Comparison of ENCODE assay signal across 14 mouse cellular contexts in genomic region chr15:83448646-83449045, GRCm38 (mm10). TPM values are rescaled to one million over a fixed set of nuclear protein-coding genes. Genes with fewer than 3 reads are reported as not detected.
DNase-seq lines count a peak whose midpoint lies in the region; ATAC-seq and TF ChIP-seq lines count a peak whose summit lies in the region.
"Had no signal": no experiment of that assay in that cellular context is flagged by ENCODE, and none has a peak within 500 bp of the region (broad histone marks: within the 10 kb centered on the region; RNA-seq: fewer than 3 reads in every experiment).

No protein-coding gene starts in this region.

- no peak overlapping the region for H3K4me3 ChIP-seq in heart, embryonic 13.5 days
- H3K4me3 ChIP-seq in liver, adult 2 months (ENCODE audit: insufficient read depth, low read depth, low read length) = no peak overlapping the region
- no peak overlapping the region for H3K4me3 ChIP-seq in liver, embryonic 11.5 days (ENCODE audit: low read depth, low read length)
- peak overlapping the region; percentile 10 for H3K4me3 ChIP-seq in testis, adult 2 months (ENCODE audit: control insufficient read depth, low read depth, low read length)
- H3K4me3 ChIP-seq: erythroblast, embryonic 14.5 days; midbrain, embryonic 15.5 days had no signal

- peak overlapping the region; percentile 92 for H3K27ac ChIP-seq in heart, embryonic 13.5 days (replicated peaks)
- H3K27ac ChIP-seq in liver, adult 2 months (replicated peaks; ENCODE audit: insufficient read depth, low read depth, low read length) = peak overlapping the region; percentile 68
- no peak overlapping the region for H3K27ac ChIP-seq in liver, embryonic 11.5 days (ENCODE audit: low read depth, low read length)
- peak overlapping the region; percentile 12; the same call in 1 of the 2 replicates for H3K27ac ChIP-seq in testis, adult 2 months (ENCODE audit: control insufficient read depth, insufficient read depth, low read depth, low read length)
- H3K27ac ChIP-seq: midbrain, embryonic 15.5 days had no signal

- WGBS in heart, embryonic 13.5 days = 50% methylated on average over 5 of the region's 5 CpGs
- 29% methylated on average over 5 of the region's 5 CpGs for WGBS in liver, adult 2 months
- WGBS in liver, embryonic 11.5 days = 81% methylated on average over 5 of the region's 5 CpGs

- H3K9ac ChIP-seq in heart, embryonic 13.5 days = no peak overlapping the region
- no peak overlapping the region for H3K9ac ChIP-seq in liver, adult 2 months (ENCODE audit: low read depth, low read length)
- H3K9ac ChIP-seq in liver, embryonic 11.5 days (ENCODE audit: low read depth, low read length) = no peak overlapping the region
- H3K9ac ChIP-seq: midbrain, embryonic 15.5 days had no signal

- no peak for TF ChIP-seq POLR2A in liver, adult 2 months (IDR thresholded peaks at IDR 0.05; ENCODE audit: extremely low read depth, insufficient read depth, low read length)
- TF ChIP-seq POLR2A in testis, adult 2 months (IDR thresholded peaks at IDR 0.05; ENCODE audit: control insufficient read depth, low read depth, low read length) = no peak; the same call in 1 of the 2 replicates

- TF ChIP-seq CTCF in liver, adult 2 months (IDR thresholded peaks at IDR 0.05; ENCODE audit: low read depth, low read length) = no peak
- TF ChIP-seq CTCF in testis, adult 2 months (IDR thresholded peaks at IDR 0.05; ENCODE audit: control insufficient read depth, insufficient read depth, insufficient replicate concordance, low read depth, low read length) = no peak

- no peaks in the 10 kb centered on the region for H3K27me3 ChIP-seq in heart, embryonic 13.5 days (replicated peaks)
- no peaks in the 10 kb centered on the region for H3K27me3 ChIP-seq in liver, adult 2 months (ENCODE audit: control insufficient read depth, insufficient read depth, low read length)
- H3K27me3 ChIP-seq in liver, embryonic 11.5 days (replicated peaks; ENCODE audit: control insufficient read depth, insufficient read depth, low read length) = no peaks in the 10 kb centered on the region
- no peaks in the 10 kb centered on the region for H3K27me3 ChIP-seq in testis, adult 2 months (ENCODE audit: control insufficient read depth, insufficient read depth, low read length)
- H3K27me3 ChIP-seq: midbrain, embryonic 15.5 days had no signal

- H3K79me2 ChIP-seq in liver, adult 2 months (ENCODE audit: control insufficient read depth, insufficient read depth, low read length) = peaks cover 37% of the 10 kb centered on the region

- no peak for DNase-seq in heart, adult 11 months
- DNase-seq in liver, adult 2 months (ENCODE audit: extremely low read depth, low read depth, low spot score) = no peak
- no peak for DNase-seq in liver, embryonic 11.5 days (ENCODE audit: low spot score)
- no peak for DNase-seq in testis, postnatal 10 days (ENCODE audit: low spot score)
- DNase-seq in adrenal gland, postnatal 14 days = no peak
- DNase-seq: B cell, adult 2 months; cerebellum, adult 2 months; right cerebral cortex, postnatal 4 days; thymus, postnatal 4 days had no signal

- ATAC-seq in heart, embryonic 13.5 days (ENCODE audit: extremely low read depth, insufficient number of reproducible peaks, low FRiP score, low TSS enrichment) = no peak
- ATAC-seq in liver, embryonic 11.5 days (replicated peaks; ENCODE audit: low FRiP score) = no peak
- ATAC-seq: intestine, embryonic 16.5 days; midbrain, embryonic 15.5 days had no signal

- peaks cover 86% of the 10 kb centered on the region for H3K4me1 ChIP-seq in heart, embryonic 13.5 days
- peaks cover 61% of the 10 kb centered on the region for H3K4me1 ChIP-seq in liver, adult 2 months (ENCODE audit: control insufficient read depth, insufficient read depth, low read length)
- peaks cover 63% of the 10 kb centered on the region for H3K4me1 ChIP-seq in liver, embryonic 11.5 days (replicated peaks; ENCODE audit: control insufficient read depth, insufficient read depth, low read length)
- H3K4me1 ChIP-seq in testis, adult 2 months (ENCODE audit: control insufficient read depth, insufficient read depth, low read length) = peaks cover 13% of the 10 kb centered on the region

- H3K36me3 ChIP-seq in heart, embryonic 13.5 days = no peaks in the 10 kb centered on the region
- H3K36me3 ChIP-seq in liver, adult 2 months (ENCODE audit: control insufficient read depth, insufficient read depth, low read length) = no peaks in the 10 kb centered on the region
- no peaks in the 10 kb centered on the region for H3K36me3 ChIP-seq in liver, embryonic 11.5 days (ENCODE audit: control insufficient read depth, insufficient read depth, low read length)
- no peaks in the 10 kb centered on the region for H3K36me3 ChIP-seq in testis, adult 2 months (ENCODE audit: control insufficient read depth, insufficient read depth, low read length)
- H3K36me3 ChIP-seq: midbrain, embryonic 15.5 days had no signal

- H3K4me2 ChIP-seq in heart, embryonic 13.5 days = no peak overlapping the region
- no peak overlapping the region for H3K4me2 ChIP-seq in liver, embryonic 11.5 days
- H3K4me2 ChIP-seq: midbrain, embryonic 15.5 days had no signal

- H3K9me3 ChIP-seq in heart, embryonic 13.5 days = no peaks in the 10 kb centered on the region
- no peaks in the 10 kb centered on the region for H3K9me3 ChIP-seq in liver, embryonic 11.5 days (ENCODE audit: control insufficient read depth, low read length)
- H3K9me3 ChIP-seq: midbrain, embryonic 15.5 days had no signal

RNA-seq across cellular contexts. Expression of gene Pacsin2, which starts 15.8 kb away (rescaled TPM):
- 56.8 and 57.8 TPM in 2 replicates for polyA plus RNA-seq in heart, embryonic 13.5 days (2015; fragmentation: Nextera tagmentation; extraction: Ambion mirVana)
- total RNA-seq in liver, adult 2 months (2014; rRNA removed) = 34.0 and 34.9 TPM in 2 replicates
- polyA plus RNA-seq in liver, adult 2 months (2012; rRNA removed) = 28.9 and 29.1 TPM in 2 replicates
- 82.9 and 89.3 TPM in 2 replicates for polyA plus RNA-seq in liver, embryonic 11.5 days (2014; fragmentation: Nextera tagmentation; extraction: Ambion mirVana)
- polyA plus RNA-seq in testis, adult 2 months (2012; rRNA removed) = 103 and 108 TPM in 2 replicates
- total RNA-seq in adrenal gland, postnatal 14 days (2021) = 74.1 and 84.3 TPM in 2 replicates
